Mouse (Mus musculus): ENCODE results near the gene Gbp2b.
"Not testable (repeated sequence)": the region's sequence is repeated elsewhere in the genome, so short reads cannot be mapped to it uniquely, and the experiment has no call there.

Gbp2b gene

DNA sequence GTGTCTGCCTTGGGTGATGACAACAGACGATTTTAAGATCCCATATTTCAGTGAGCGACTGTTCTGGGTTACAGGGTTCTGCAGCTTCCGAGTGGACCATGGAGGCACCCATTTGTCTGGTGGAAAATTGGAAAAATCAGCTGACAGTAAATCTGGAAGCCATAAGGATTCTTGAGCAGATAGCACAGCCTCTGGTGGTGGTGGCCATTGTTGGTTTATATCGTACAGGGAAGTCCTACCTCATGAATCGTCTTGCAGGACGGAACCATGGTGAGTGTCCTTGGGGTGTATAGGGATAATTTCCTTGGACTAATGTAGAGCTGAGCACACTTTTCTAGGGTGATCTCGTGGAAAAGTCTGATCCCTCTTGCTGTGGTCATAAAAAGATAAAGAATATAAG lies 33.0 kb upstream of the Gbp2b start:
- peaks cover 3% of the 10 kb centered on the region; the same call in 1 of the 2 replicates for H3K4me1 ChIP-seq (replicated peaks; ENCODE audit: low read depth, low read length)
- TF ChIP-seq CTCF (conservative IDR thresholded peaks at IDR 0.05; ENCODE audit: low read length) = no peak
- TF ChIP-seq POU5F1 (IDR thresholded peaks at IDR 0.05; ENCODE audit: borderline replicate concordance, low read length) = no peak
- TF ChIP-seq NANOG (IDR thresholded peaks at IDR 0.05; ENCODE audit: borderline replicate concordance, low read length) = no peak
- no peak overlapping the region for H3K4me3 ChIP-seq (replicated peaks; ENCODE audit: low read length)
- peaks cover 6% of the 10 kb centered on the region; the same call in 1 of the 2 replicates for H3K27me3 ChIP-seq (ENCODE audit: insufficient read depth, low read length)
- no peaks in the 10 kb centered on the region for H3K9me3 ChIP-seq (ENCODE audit: low read length)
- no peaks in the 10 kb centered on the region for H3K36me3 ChIP-seq (ENCODE audit: insufficient read depth, low read length)

DNA sequence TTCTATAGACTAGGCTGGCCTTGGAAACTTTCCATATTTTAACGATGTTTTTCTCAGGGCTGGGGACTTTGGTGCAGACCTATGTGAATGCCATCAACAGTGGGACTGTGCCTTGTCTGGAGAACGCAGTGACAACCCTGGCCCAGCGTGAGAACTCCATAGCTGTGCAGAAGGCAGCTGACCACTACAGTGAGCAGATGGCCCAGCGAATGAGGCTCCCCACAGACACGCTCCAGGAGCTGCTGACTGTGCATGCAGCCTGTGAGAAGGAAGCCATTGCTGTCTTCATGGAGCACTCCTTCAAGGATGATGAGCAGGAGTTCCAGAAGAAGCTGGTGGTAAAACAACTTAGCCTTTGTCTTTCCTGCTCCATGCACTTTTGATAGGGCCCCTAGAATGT lies 27.2 kb upstream of the Gbp2b start:
- not testable (repeated sequence) for H3K4me3 ChIP-seq (replicated peaks; ENCODE audit: low read length); H3K4me1 ChIP-seq (replicated peaks; ENCODE audit: low read depth, low read length); H3K36me3 ChIP-seq (ENCODE audit: insufficient read depth, low read length); H3K27me3 ChIP-seq (ENCODE audit: insufficient read depth, low read length); H3K9me3 ChIP-seq (ENCODE audit: low read length)

DNA sequence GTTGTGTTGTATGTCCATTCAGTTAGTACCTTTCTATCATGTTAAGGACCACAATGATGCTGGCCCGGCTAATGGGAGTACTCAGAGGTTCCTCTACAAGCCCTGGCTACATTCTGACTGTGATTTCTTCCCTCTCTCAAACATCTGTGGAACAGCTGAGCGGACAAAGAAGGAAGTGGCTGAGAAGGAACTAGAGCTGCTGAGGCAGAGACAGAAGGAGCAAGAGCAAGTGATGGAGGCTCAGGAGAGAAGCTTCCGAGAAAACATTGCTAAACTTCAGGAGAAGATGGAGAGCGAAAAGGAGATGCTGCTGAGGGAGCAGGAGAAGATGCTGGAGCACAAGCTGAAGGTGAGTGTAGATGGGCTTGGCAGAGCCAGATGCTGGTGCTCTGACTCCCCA lies 23.9 kb upstream of the Gbp2b start:
- no peak overlapping the region for H3K4me3 ChIP-seq (replicated peaks; ENCODE audit: low read length)
- H3K36me3 ChIP-seq (ENCODE audit: insufficient read depth, low read length) = no peaks in the 10 kb centered on the region
- H3K9me3 ChIP-seq (ENCODE audit: low read length) = no peaks in the 10 kb centered on the region
- H3K27me3 ChIP-seq (ENCODE audit: insufficient read depth, low read length) = no peaks in the 10 kb centered on the region
- H3K4me1 ChIP-seq (replicated peaks; ENCODE audit: low read depth, low read length) = no peaks in the 10 kb centered on the region
- TF ChIP-seq NANOG (IDR thresholded peaks at IDR 0.05; ENCODE audit: borderline replicate concordance, low read length) = no peak
- TF ChIP-seq CTCF (conservative IDR thresholded peaks at IDR 0.05; ENCODE audit: low read length) = no peak
- no peak for TF ChIP-seq POU5F1 (IDR thresholded peaks at IDR 0.05; ENCODE audit: borderline replicate concordance, low read length)

DNA sequence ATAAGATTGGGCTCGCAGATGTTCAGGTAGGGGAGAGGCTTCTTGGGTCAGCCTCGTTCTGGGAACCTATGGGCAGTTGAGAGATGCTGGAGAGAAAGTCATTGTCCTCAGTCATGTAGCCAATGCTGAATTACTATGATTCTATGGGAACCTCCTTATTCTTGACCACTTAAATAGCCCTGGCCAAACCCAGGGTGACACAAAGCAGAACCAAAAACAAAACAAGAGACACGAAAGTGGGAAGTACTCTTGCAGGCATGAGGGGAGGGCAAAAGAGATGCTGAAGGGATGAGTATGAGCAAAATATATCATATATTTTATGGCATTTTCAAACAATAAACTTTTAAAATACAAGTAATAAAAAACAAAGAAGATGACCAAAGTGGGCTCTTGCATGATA lies 17.5 kb upstream of the Gbp2b start:
- Histone ChIP-seq H3K4me1 (replicated peaks; ENCODE audit: low read depth, low read length) (no peaks in the 10 kb centered on the region), H3K27me3 (ENCODE audit: insufficient read depth, low read length) (no peaks in the 10 kb centered on the region), H3K36me3 (ENCODE audit: insufficient read depth, low read length) (no peaks in the 10 kb centered on the region), H3K4me3 (replicated peaks; ENCODE audit: low read length) (no peak overlapping the region), H3K9me3 (ENCODE audit: low read length) (no peaks in the 10 kb centered on the region)
- TF ChIP-seq POU5F1 (IDR thresholded peaks at IDR 0.05; ENCODE audit: borderline replicate concordance, low read length) (no peak), CTCF (conservative IDR thresholded peaks at IDR 0.05; ENCODE audit: low read length) (no peak), NANOG (IDR thresholded peaks at IDR 0.05; ENCODE audit: borderline replicate concordance, low read length) (no peak)

DNA sequence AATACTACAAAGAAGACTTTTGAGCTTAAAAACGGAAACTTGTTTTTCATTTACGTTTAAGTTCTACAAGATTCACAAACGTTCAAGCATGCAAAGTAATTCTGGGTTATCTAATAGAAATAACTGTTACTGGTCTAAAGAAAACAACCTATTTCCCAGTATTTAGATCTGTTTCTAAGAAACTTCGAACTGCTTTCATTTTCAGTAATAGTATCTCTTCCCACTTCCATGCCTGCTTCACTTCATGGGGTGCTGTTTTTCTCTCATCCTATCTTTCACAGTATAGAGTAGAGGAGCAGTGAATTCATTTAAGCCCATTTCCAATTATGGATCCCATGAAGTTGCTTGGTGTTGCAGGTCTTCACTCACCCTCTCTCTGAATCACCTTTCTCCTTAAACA lies 16.3 kb upstream of the Gbp2b start:
- no peaks in the 10 kb centered on the region for H3K27me3 ChIP-seq (ENCODE audit: insufficient read depth, low read length)
- TF ChIP-seq POU5F1 (IDR thresholded peaks at IDR 0.05; ENCODE audit: borderline replicate concordance, low read length) (no peak), NANOG (IDR thresholded peaks at IDR 0.05; ENCODE audit: borderline replicate concordance, low read length) (no peak), CTCF (conservative IDR thresholded peaks at IDR 0.05; ENCODE audit: low read length) (no peak)
- no peaks in the 10 kb centered on the region for H3K36me3 ChIP-seq (ENCODE audit: insufficient read depth, low read length)
- no peaks in the 10 kb centered on the region for H3K4me1 ChIP-seq (replicated peaks; ENCODE audit: low read depth, low read length)
- H3K4me3 ChIP-seq (replicated peaks; ENCODE audit: low read length) = no peak overlapping the region
- H3K9me3 ChIP-seq (ENCODE audit: low read length) = no peaks in the 10 kb centered on the region

GRCm38 (mm10) chr3:142583067-142583466 lies 11.6 kb upstream of the Gbp2b start:
- Histone ChIP-seq H3K9me3 (ENCODE audit: low read length) (no peaks in the 10 kb centered on the region), H3K4me1 (replicated peaks; ENCODE audit: low read depth, low read length) (no peaks in the 10 kb centered on the region), H3K36me3 (ENCODE audit: insufficient read depth, low read length) (no peaks in the 10 kb centered on the region), H3K27me3 (ENCODE audit: insufficient read depth, low read length) (no peaks in the 10 kb centered on the region), H3K4me3 (replicated peaks; ENCODE audit: low read length) (no peak overlapping the region)
- TF ChIP-seq NANOG (IDR thresholded peaks at IDR 0.05; ENCODE audit: borderline replicate concordance, low read length) = no peak
- no peak for TF ChIP-seq CTCF (conservative IDR thresholded peaks at IDR 0.05; ENCODE audit: low read length)
- no peak for TF ChIP-seq POU5F1 (IDR thresholded peaks at IDR 0.05; ENCODE audit: borderline replicate concordance, low read length)

DNA sequence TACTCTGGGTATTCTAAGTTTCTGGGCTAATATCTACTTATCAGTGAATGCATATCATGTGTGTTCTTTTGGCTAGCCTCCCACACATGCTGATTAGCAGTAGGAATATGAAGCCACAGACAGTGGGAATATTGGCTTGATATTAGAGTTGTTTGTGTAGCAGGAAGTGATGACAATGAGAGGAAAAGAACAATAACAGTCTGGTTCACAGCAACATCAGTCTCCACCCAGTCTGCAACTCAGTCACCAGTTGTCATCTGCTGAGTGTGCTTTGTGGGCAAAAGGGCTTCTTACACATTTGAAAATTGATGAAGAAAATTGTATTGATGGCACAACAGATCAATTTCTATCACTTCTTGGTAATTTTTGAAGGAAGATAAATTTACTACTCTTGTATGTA lies 7.3 kb upstream of the Gbp2b start:
- Histone ChIP-seq H3K36me3 (ENCODE audit: insufficient read depth, low read length) (no peaks in the 10 kb centered on the region), H3K4me3 (replicated peaks; ENCODE audit: low read length) (no peak overlapping the region), H3K9me3 (ENCODE audit: low read length) (no peaks in the 10 kb centered on the region), H3K4me1 (replicated peaks; ENCODE audit: low read depth, low read length) (no peaks in the 10 kb centered on the region), H3K27me3 (ENCODE audit: insufficient read depth, low read length) (no peaks in the 10 kb centered on the region)
- TF ChIP-seq POU5F1 (IDR thresholded peaks at IDR 0.05; ENCODE audit: borderline replicate concordance, low read length) = no peak
- no peak for TF ChIP-seq NANOG (IDR thresholded peaks at IDR 0.05; ENCODE audit: borderline replicate concordance, low read length)
- TF ChIP-seq CTCF (conservative IDR thresholded peaks at IDR 0.05; ENCODE audit: low read length) = no peak

- no peaks in the 10 kb centered on the region for H3K36me3 ChIP-seq (ENCODE audit: insufficient read depth, low read length)
- no peaks in the 10 kb centered on the region for H3K4me1 ChIP-seq (replicated peaks; ENCODE audit: low read depth, low read length)
- H3K27me3 ChIP-seq (ENCODE audit: insufficient read depth, low read length) = no peaks in the 10 kb centered on the region
- no peak overlapping the region for H3K4me3 ChIP-seq (replicated peaks; ENCODE audit: low read length)
- no peaks in the 10 kb centered on the region for H3K9me3 ChIP-seq (ENCODE audit: low read length)
- TF ChIP-seq CTCF (conservative IDR thresholded peaks at IDR 0.05; ENCODE audit: low read length) (no peak), NANOG (IDR thresholded peaks at IDR 0.05; ENCODE audit: borderline replicate concordance, low read length) (no peak), POU5F1 (IDR thresholded peaks at IDR 0.05; ENCODE audit: borderline replicate concordance, low read length) (no peak)
These were observed 5.8 kb upstream of the Gbp2b start for GRCm38 (mm10) chr3:142588888-142589287.

DNA sequence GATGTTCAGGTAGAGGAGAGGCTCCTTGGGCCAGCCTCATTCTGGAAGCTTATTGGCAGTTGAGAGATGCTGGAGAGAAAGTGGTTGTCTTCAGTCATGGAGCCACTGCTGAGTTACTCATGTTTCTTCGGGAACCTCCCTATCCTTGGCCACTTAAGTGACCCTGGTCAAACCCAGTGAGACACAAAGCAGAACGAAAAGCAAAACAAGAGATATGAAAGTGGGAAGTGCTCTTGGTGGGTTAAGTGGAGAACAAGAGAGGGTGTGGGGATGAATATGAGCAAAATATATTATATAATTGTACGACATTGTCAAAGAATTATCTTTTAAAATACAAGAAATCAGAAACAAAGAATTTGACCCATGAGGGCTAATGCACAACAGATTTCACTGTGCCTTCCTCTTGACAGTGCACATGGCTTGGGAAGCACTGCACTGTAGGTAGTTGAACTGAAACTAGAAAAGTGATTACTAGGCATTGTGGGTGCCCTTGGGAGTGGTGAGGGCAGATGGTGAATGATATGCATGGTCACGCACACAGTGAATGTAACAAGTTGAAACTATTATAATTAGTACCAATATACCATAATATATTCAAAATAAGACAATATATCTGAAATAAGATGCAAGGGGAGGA lies 4.1 kb upstream of the Gbp2b start:
- Histone ChIP-seq H3K27me3 (ENCODE audit: insufficient read depth, low read length) (no peaks in the 10 kb centered on the region), H3K4me1 (replicated peaks; ENCODE audit: low read depth, low read length) (no peaks in the 10 kb centered on the region), H3K9me3 (ENCODE audit: low read length) (no peaks in the 10 kb centered on the region), H3K4me3 (replicated peaks; ENCODE audit: low read length) (no peak overlapping the region), H3K36me3 (ENCODE audit: insufficient read depth, low read length) (no peaks in the 10 kb centered on the region)
- TF ChIP-seq CTCF (conservative IDR thresholded peaks at IDR 0.05; ENCODE audit: low read length) (no peak), POU5F1 (IDR thresholded peaks at IDR 0.05; ENCODE audit: borderline replicate concordance, low read length) (no peak), NANOG (IDR thresholded peaks at IDR 0.05; ENCODE audit: borderline replicate concordance, low read length) (no peak)

All from E14TG2a.4 (cell line).